Mouse (Mus musculus): ENCODE measurements at regions not wholly inside any gene's neighbourhood (a gene's known extent, or its start where the extent isn't known, plus 50 kb on each side); places are given as distances from the start of the nearest gene placed in this dataset.

DNA sequence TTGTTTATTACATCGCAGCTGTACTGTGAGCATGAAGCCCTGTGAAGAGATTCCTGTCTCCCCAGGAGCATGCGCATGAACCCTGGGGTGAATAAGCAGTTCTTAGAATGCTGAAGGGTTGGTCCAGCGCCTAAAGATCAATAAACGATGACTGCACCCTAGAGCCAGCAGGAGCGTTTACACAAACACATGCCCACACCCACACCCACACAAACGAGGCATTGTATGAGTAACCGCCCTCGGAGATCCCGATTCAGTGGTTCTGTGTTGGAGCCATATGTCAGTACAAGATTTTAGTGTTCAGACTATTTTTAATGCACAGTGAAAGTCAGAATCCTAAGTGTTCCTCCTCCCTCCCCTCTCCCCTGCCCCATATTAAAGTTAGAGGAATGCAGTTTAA is 57.3 kb downstream of the Edn1 start:
- DNase-seq, result no peak
- intact Hi-C loops (cut with DNase I), result no loop called here

GRCm38 (mm10) chr13:42367655-42368554 is 66.6 kb downstream of the Edn1 start:
- DNase-seq, result peak; percentile 36 to 53
- intact Hi-C loops (cut with DNase I), result no loop called here

GRCm38 (mm10) chr13:42369826-42370225 is 68.5 kb downstream of the Edn1 start:
- intact Hi-C loops (cut with DNase I), result no loop called here
- DNase-seq, result peak; percentile 21 to 31

DNA sequence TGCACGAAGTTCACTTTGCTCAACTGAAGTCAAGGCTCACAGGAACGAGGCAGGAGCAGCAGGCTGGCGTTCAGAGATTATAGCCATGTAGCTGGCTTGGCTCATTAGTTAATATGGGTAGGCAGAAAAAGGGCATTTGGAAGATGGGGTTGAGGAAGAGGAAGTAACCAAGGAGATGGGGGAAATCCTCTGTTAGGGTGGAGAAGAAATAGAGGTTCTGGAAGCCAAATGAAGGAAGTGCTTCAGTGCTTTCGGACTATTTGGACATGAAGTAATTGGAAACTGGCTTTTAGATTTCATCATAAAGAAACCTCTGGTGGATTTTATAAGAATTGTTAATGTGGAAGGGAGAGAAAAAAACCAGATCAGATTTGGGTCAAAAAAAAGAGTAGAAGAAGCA is 70.9 kb downstream of the Edn1 start:
- intact Hi-C loops (cut with DNase I), result no loop called here
- DNase-seq, result no peak

DNA sequence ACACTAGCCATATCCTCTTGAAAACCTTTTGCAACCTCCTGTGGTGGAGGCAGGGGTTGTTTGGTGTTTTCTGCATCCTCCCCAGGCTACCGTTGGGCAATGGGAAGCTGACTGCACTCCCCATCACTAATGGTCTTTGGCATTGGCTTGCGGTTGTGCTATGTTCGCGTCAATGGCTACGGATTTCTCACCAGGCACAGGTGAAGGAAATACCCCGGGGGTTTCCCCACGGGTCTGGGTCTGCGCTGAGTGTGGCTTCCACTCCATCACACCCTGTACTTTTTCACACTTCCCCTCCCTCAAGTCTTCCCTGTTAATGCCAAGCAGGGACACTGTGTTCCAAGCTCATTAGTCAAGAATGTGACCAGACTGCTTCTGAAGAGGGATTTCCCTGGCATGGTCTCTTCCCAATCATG is 72.9 kb downstream of the Edn1 start:
- DNase-seq, result no peak
- intact Hi-C loops (cut with DNase I), result no loop called here

DNA sequence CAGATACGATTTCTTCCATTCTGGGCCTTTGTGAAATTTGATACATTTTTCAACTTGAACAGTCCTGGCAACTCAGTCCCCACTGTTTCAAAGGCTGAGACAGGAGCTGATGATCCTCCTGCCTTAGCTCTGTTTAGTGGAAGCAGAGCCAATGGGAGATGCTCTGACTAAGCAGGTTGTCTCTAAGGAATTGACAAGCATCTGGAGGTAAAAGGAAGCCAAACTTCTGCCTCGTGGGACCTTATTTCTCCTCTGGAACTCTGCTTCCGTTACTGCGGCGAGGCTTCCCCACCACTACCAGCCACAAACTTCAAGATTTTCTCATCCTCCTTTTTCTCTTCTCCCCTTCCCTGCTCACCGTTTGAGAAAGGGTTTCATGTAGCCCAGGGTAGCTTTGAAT is 78.4 kb downstream of the Edn1 start:
- peak in 1 of 2 experiments; percentile 4 for DNase-seq
- intact Hi-C loops (cut with DNase I), result no loop called here

DNA sequence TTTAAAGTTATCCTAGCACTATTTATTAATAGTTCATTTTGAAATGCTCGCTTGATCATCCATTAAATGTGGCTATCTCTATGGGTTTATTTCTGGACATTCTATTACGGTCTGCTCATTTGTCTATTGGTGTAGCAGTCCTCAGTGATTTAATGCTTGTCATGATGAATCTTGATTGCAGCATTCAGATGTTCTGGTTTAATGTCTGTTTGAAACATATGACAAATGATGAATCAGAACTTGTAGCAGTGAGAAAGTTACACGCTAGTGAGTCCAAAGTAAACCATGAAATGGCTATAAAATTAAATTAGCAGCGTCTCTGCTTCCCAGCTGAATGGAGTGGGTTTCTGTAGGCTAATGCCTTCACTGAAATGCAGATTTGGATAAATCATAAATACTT is 81.8 kb downstream of the Edn1 start:
- intact Hi-C loops (cut with DNase I), result no loop called here
- no peak for DNase-seq

- intact Hi-C loops (cut with DNase I), result no loop called here
- no peak for DNase-seq
Measured at GRCm38 (mm10) chr13:42390389-42390788, 89.1 kb downstream of the Edn1 start.

GRCm38 (mm10) chr13:42391330-42392005 is 90.2 kb downstream of the Edn1 start:
- intact Hi-C loops (cut with DNase I), result no loop called here
- no peak for DNase-seq

DNA sequence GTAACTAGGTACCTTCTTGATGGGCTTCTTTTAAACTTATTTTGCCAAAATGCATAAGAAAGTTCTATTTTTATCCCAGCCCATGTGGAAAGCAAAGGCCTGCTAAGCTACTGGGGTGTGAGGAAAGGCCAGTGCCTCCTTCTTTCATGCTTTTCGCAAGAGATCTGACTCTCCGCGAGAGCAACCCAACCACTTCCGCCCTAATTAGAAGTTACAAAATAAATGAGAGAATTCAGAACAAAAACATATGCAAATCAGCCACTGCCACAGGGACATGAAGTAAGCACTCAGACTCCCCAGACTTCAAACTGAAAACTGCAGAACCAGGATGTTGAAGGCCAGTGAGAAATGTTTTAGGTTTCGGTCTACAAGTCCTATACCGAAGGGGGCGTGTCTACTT is 91.4 kb downstream of the Edn1 start:
- intact Hi-C loops (cut with DNase I), result no loop called here
- no peak for DNase-seq

DNA sequence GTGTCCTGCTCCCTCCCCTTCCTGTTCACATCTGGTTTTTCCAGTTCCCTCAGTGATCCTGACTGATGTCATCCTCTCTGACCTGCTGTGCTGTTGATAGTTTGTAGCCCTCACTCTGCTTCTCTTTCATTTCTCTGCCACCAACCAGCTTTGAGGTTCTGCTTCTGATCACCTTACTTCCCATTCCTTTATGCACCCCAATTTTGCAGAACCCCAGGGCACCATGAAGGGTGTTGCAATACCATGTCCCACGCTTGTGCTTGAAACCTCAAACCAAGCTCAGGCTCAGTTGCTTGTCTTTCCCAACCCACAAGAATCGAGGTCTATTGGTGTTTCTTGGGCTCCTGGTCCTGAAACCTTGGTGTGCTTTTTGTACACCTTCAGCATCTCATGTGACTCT is 93.3 kb downstream of the Edn1 start:
- intact Hi-C loops (cut with DNase I), result no loop called here
- no peak for DNase-seq

DNA sequence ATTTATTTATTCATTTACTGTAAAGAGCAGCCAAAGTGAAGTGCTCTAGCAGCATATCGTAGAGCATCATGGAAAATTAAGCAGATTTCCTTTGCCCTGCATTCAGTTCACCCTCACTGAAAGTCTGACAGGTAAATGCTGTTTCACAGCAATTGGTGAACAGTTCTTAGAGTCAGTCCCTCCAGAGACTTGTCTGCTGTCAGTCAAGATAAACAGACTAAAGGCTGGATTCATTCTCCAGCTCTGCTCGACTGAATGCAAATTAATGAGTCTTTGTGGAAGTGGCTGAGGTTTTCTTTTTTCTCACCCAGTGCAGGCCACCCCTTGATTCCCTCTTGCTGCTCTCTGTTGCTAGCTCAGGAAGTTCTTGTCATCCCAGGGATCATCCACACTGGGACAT is 100.2 kb downstream of the Edn1 start:
- intact Hi-C loops (cut with DNase I), result loop anchor here (5.0 kb wide), 1 partner anchor 186 kb away; no protein-coding TSS in a partner anchor
- no peak for DNase-seq

- intact Hi-C loops (cut with DNase I), result loop anchor here (5.0 kb wide), 1 partner anchor 184 kb away; no protein-coding TSS in a partner anchor
- peak; percentile 36 to 44 for DNase-seq
Measured at GRCm38 (mm10) chr13:42403231-42404020, 102.2 kb downstream of the Edn1 start.

GRCm38 (mm10) chr13:42412652-42413282 is 111.5 kb downstream of the Edn1 start:
- DNase-seq, result no peak
- intact Hi-C loops (cut with DNase I), result no loop called here

- no peak for DNase-seq
- intact Hi-C loops (cut with DNase I), result no loop called here
Measured at GRCm38 (mm10) chr13:42446921-42447320, 145.6 kb downstream of the Edn1 start.

DNA sequence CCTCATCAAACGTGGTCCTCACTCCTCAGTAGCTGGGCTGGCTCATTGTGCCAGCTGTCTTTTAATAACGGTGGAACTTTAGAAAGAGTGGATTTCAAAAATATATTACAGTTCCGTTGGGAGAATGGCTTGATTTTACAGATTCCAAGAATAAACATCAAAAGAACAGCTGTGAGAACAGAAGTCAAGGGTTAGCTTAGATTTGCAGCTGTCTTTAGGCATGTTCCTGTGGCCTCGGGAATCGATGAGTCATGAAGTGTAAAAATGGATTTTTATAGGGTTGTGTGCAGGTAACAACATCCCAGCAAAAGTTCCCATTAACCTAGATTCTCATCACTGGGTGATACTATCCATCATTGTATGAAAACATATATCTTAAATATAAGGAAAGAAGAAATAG is 152.4 kb downstream of the Edn1 start:
- DNase-seq, result no peak
- intact Hi-C loops (cut with DNase I), result no loop called here

DNA sequence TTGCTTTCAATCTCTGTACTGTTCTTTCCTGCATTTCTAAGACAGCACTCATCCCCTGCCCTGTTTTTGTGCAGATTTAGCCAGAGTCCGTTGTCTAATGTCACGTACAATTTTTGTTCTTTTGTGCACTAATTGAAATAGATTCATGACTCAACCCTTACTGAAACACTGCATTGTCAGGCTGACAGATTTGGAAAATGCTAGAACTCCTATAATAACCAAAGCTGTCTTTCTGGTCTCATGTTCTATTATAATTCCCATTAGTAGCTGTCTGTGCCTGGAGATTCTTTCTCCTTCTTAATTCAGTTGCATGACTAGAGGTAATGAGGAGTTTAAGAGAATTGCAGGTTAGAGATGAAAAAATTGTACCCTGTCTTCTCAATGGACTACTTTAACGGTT is 158.6 kb downstream of the Edn1 start:
- intact Hi-C loops (cut with DNase I), result no loop called here
- DNase-seq, result no peak

DNA sequence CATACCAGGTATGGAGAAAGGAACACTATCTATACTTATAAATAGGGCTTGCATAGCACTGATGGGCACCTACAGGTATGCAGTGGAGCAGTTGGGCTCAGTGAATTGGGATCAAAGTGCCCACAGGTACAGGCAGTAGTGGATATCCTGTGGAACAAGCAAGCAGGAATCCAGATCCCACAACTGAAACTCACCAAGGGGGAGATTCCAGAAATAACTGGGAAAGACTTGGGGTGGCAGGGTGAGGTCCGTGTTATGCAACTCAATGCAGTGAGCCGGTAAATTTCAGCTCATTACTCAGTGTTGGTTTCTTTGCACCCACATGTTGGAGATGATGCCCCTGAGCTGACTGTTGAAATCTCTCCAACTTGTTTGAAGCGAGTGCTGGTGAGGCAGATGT is 177.5 kb downstream of the Edn1 start:
- no peak for DNase-seq
- intact Hi-C loops (cut with DNase I), result no loop called here

- DNase-seq, result no peak
- intact Hi-C loops (cut with DNase I), result no loop called here
Measured at GRCm38 (mm10) chr13:42490956-42491680, 189.3 kb upstream of the Phactr1 start.

DNA sequence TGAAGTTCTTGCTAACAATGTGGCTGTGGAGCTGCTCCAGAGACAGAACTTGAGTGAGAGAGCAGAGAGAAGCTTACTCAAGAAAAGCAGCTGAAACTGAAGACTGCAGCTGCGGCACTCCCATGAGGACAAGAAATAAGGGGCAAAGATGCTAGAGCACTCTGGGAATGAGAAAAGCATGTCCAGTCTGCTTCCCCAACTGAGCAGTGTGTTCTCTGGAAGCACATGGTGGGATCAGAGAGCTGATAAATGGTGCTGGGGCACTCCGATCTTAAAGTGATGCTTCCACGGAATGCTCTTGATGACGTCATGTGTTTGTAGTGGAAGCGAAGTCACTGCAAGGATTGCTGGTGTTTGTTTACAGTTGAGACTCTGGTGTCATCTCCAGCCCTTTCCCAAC is 186.1 kb upstream of the Phactr1 start:
- intact Hi-C loops (cut with DNase I), result no loop called here
- DNase-seq, result peak; percentile 12 to 22
